Mouse (Mus musculus) ovary, postnatal 14 days (tissue): Measurements from ENCODE around the gene Krt8.

Experiments used
- DNase-seq: peaks from one replicate; pipeline ENCODE4 v3.0.0; 2022; ENCODE audit warnings: low spot score

Krt8 gene

GRCm38 (mm10) chr15:102004189-102004588 lies at the start of gene Krt8:
Krt8 (minus strand) TSS chr15:102004482.
- DNase-seq = no peak

- peak; percentile 42 for DNase-seq
Observed at GRCm38 (mm10) chr15:102051920-102052683, 47.8 kb upstream of the Krt8 start.

GRCm38 (mm10) chr15:102049871-102050270 lies 45.6 kb upstream of the Krt8 start:
- DNase-seq = no peak

GRCm38 (mm10) chr15:102048006-102048405 lies 43.7 kb upstream of the Krt8 start:
- no peak for DNase-seq

GRCm38 (mm10) chr15:102045691-102046090 lies 41.4 kb upstream of the Krt8 start:
- DNase-seq = no peak

GRCm38 (mm10) chr15:102044745-102045144 lies 40.5 kb upstream of the Krt8 start:
- no peak for DNase-seq

GRCm38 (mm10) chr15:102041951-102042350 lies 37.7 kb upstream of the Krt8 start:
- DNase-seq = no peak

GRCm38 (mm10) chr15:102040277-102040676 lies 36.0 kb upstream of the Krt8 start:
- no peak for DNase-seq

- DNase-seq = no peak
Observed at GRCm38 (mm10) chr15:102034121-102035053, 30.1 kb upstream of the Krt8 start.

- DNase-seq = no peak
Observed at GRCm38 (mm10) chr15:102028040-102028439, 23.8 kb upstream of the Krt8 start, which contains the start of gene Krt18. Krt18 (plus strand) TSS chr15:102028180.

- no peak for DNase-seq
Observed at GRCm38 (mm10) chr15:102026430-102026829, 22.1 kb upstream of the Krt8 start.

GRCm38 (mm10) chr15:102025136-102025872 lies 21.0 kb upstream of the Krt8 start:
- DNase-seq = no peak

GRCm38 (mm10) chr15:102023888-102024287 lies 19.6 kb upstream of the Krt8 start:
- DNase-seq = no peak

GRCm38 (mm10) chr15:102022481-102022880 lies 18.2 kb upstream of the Krt8 start:
- no peak for DNase-seq

GRCm38 (mm10) chr15:102017918-102018463 lies 13.7 kb upstream of the Krt8 start:
- DNase-seq = no peak

- no peak for DNase-seq
Observed at GRCm38 (mm10) chr15:102016787-102017186, 12.5 kb upstream of the Krt8 start.

- no peak for DNase-seq
Observed at GRCm38 (mm10) chr15:102016096-102016495, 11.8 kb upstream of the Krt8 start.

GRCm38 (mm10) chr15:102014848-102015247 lies 10.6 kb upstream of the Krt8 start:
- no peak for DNase-seq

GRCm38 (mm10) chr15:102013651-102014050 lies 9.4 kb upstream of the Krt8 start:
- no peak for DNase-seq

- DNase-seq = no peak
Observed at GRCm38 (mm10) chr15:102012260-102012765, 8.0 kb upstream of the Krt8 start.

GRCm38 (mm10) chr15:102010569-102011245 lies 6.4 kb upstream of the Krt8 start:
- no peak for DNase-seq
